ENCODE assay signal across 9 mouse cellular contexts in genomic region chr2:181675454-181675853, GRCm38 (mm10). TPM values are rescaled to one million over a fixed set of nuclear protein-coding genes. Genes with fewer than 3 reads are reported as not detected.
DNase-seq lines count a peak whose midpoint lies in the region; ATAC-seq and TF ChIP-seq lines count a peak whose summit lies in the region.
"Had no signal": no experiment of that assay in that cellular context is flagged by ENCODE, and none has a peak within 500 bp of the region (broad histone marks: within the 10 kb centered on the region; RNA-seq: fewer than 3 reads in every experiment).

No protein-coding gene starts in this region.

- no peak for ATAC-seq in neural tube, embryonic 14.5 days (ENCODE audit: low read depth)
- ATAC-seq: Patski had no signal

- H3K36me3 ChIP-seq in heart, embryonic 10.5 days, result no peaks in the 10 kb centered on the region
- no peaks in the 10 kb centered on the region for H3K36me3 ChIP-seq in neural tube, embryonic 14.5 days (ENCODE audit: control insufficient read depth, insufficient read depth, low read length)

- TF ChIP-seq POLR2A in lung, adult 2 months (IDR thresholded peaks at IDR 0.05; ENCODE audit: borderline replicate concordance, extremely low read depth, low read depth, low read length), result peak; percentile 66; the same call in 1 of the 2 replicates

- peak overlapping the region; percentile 83 for H3K27ac ChIP-seq in heart, embryonic 10.5 days
- peak overlapping the region; percentile 30; the same call in 1 of the 2 replicates for H3K27ac ChIP-seq in neural tube, embryonic 14.5 days (ENCODE audit: low read depth, low read length)

- peaks cover 46% of the 10 kb centered on the region for H3K4me1 ChIP-seq in heart, embryonic 10.5 days
- peaks cover 23% of the 10 kb centered on the region for H3K4me1 ChIP-seq in lung, adult 2 months (ENCODE audit: control insufficient read depth, insufficient read depth, low read length)
- H3K4me1 ChIP-seq in neural tube, embryonic 14.5 days (ENCODE audit: control insufficient read depth, insufficient read depth, low read length), result peaks cover 11% of the 10 kb centered on the region

- peaks cover 48% of the 10 kb centered on the region for H3K27me3 ChIP-seq in heart, embryonic 10.5 days (ENCODE audit: insufficient read depth, poor library complexity, severe bottlenecking)
- peaks cover 20% of the 10 kb centered on the region for H3K27me3 ChIP-seq in neural tube, embryonic 14.5 days (ENCODE audit: control insufficient read depth, insufficient read depth, low read length)

- H3K9ac ChIP-seq in neural tube, embryonic 14.5 days (replicated peaks; ENCODE audit: low read depth, low read length), result no peak overlapping the region

- no peak for TF ChIP-seq CTCF in lung, adult 2 months (IDR thresholded peaks at IDR 0.05; ENCODE audit: insufficient read depth, low read length)

- 2% methylated on average over 14 of the region's 14 CpGs for WGBS in heart, embryonic 10.5 days
- 3% methylated on average over 14 of the region's 14 CpGs for WGBS in lung, adult 2 months
- WGBS in neural tube, embryonic 14.5 days, result 2% methylated on average over 14 of the region's 14 CpGs

- no peaks in the 10 kb centered on the region for H3K9me3 ChIP-seq in heart, embryonic 10.5 days
- H3K9me3 ChIP-seq in neural tube, embryonic 14.5 days (ENCODE audit: control insufficient read depth, low read length), result no peaks in the 10 kb centered on the region

- DNase-seq in ovary, adult 18-20 months (ENCODE audit: low spot score), result peak; percentile 84
- no peak for DNase-seq in ovary, postnatal 10 days (ENCODE audit: low spot score)
- peak; percentile 71 for DNase-seq in embryo, embryonic 9.5 days (ENCODE audit: extremely low spot score)
- peak; percentile 86 for DNase-seq in heart, embryonic 10.5 days (ENCODE audit: low spot score)
- peak; percentile 78 to 84 for DNase-seq in kidney, adult 8-10 months
- peak; percentile 71 for DNase-seq in lung, adult 2 months
- DNase-seq in frontal cortex, postnatal 14 days (ENCODE audit: low spot score in 2 of 2), result no peak

- H3K4me2 ChIP-seq in neural tube, embryonic 14.5 days (ENCODE audit: low read depth, low read length), result peak overlapping the region; percentile 29; the same call in 1 of the 2 replicates

- peak overlapping the region; percentile 52 for H3K4me3 ChIP-seq in heart, embryonic 10.5 days
- peak overlapping the region; percentile 37 for H3K4me3 ChIP-seq in lung, adult 2 months (replicated peaks; ENCODE audit: extremely low read depth, low read depth, low read length)
- no peak overlapping the region for H3K4me3 ChIP-seq in neural tube, embryonic 14.5 days (ENCODE audit: low read depth, low read length)

RNA-seq across cellular contexts. Expression of gene Sox18, which starts 4.0 kb away (rescaled TPM):
- polyA plus RNA-seq in heart, embryonic 10.5 days (2016; fragmentation: Nextera tagmentation; extraction: Ambion mirVana), result 22.1 and 25.0 TPM in 2 replicates
- 393 and 460 TPM in 2 replicates for polyA plus RNA-seq in lung, adult 2 months (2012; rRNA removed)
- polyA plus RNA-seq in neural tube, embryonic 14.5 days (2014; fragmentation: Nextera tagmentation; extraction: Ambion mirVana), result 12.7 and 17.0 TPM in 2 replicates

RNA-seq across cellular contexts. Expression of gene Tcea2, which starts 4.7 kb away (rescaled TPM):
- polyA plus RNA-seq in heart, embryonic 10.5 days (2016; fragmentation: Nextera tagmentation; extraction: Ambion mirVana), result 12.2 and 15.3 TPM in 2 replicates
- 9.9 and 15.7 TPM in 2 replicates for polyA plus RNA-seq in lung, adult 2 months (2012; rRNA removed)
- 49.6 and 54.8 TPM in 2 replicates for polyA plus RNA-seq in neural tube, embryonic 14.5 days (2014; fragmentation: Nextera tagmentation; extraction: Ambion mirVana)

RNA-seq across cellular contexts. Expression of gene Rgs19, which starts 18.3 kb away (rescaled TPM):
- 56.4 and 67.7 TPM in 2 replicates for polyA plus RNA-seq in heart, embryonic 10.5 days (2016; fragmentation: Nextera tagmentation; extraction: Ambion mirVana)
- 77.2 and 82.8 TPM in 2 replicates for polyA plus RNA-seq in lung, adult 2 months (2012; rRNA removed)
- polyA plus RNA-seq in neural tube, embryonic 14.5 days (2014; fragmentation: Nextera tagmentation; extraction: Ambion mirVana), result 53.6 and 66.3 TPM in 2 replicates

RNA-seq across cellular contexts. Expression of gene Gm29797, which starts 18.6 kb away (rescaled TPM):
- polyA plus RNA-seq in heart, embryonic 10.5 days (2016; fragmentation: Nextera tagmentation; extraction: Ambion mirVana), result 0.24 TPM in 1 of 2 replicates, not detected in the other
- polyA plus RNA-seq in lung, adult 2 months (2012; rRNA removed), result not detected in 2 replicates
- polyA plus RNA-seq in neural tube, embryonic 14.5 days (2014; fragmentation: Nextera tagmentation; extraction: Ambion mirVana), result not detected in 2 replicates

RNA-seq across cellular contexts. Expression of gene Lkaaear1, which starts 22.8 kb away (rescaled TPM):
- not detected in 2 replicates for polyA plus RNA-seq in heart, embryonic 10.5 days (2016; fragmentation: Nextera tagmentation; extraction: Ambion mirVana)
- not detected in 2 replicates for polyA plus RNA-seq in lung, adult 2 months (2012; rRNA removed)
- not detected in 2 replicates for polyA plus RNA-seq in neural tube, embryonic 14.5 days (2014; fragmentation: Nextera tagmentation; extraction: Ambion mirVana)
- polyA plus RNA-seq: Patski had no signal

Comparison
In these comparisons a context has a peak if more than half of its experiments do, and no peak if none do; other contexts are left out.
1. DNase-seq: peak in ovary, adult 18-20 months (single experiment), embryo, embryonic 9.5 days (single experiment), heart, embryonic 10.5 days (single experiment), kidney, adult 8-10 months (2 of 2) and lung, adult 2 months (single experiment); none in ovary, postnatal 10 days (single experiment) and frontal cortex, postnatal 14 days (0 of 2).
2. RNA of gene Sox18, which starts 4.0 kb away (polyA plus RNA-seq): 393 to 460 TPM in lung, adult 2 months; 22.1 to 25.0 TPM in heart, embryonic 10.5 days and 12.7 to 17.0 TPM in neural tube, embryonic 14.5 days; every median in the first group is over 10 times any median in the second.